Mouse (Mus musculus): ENCODE data around the gene Auts2.

The Auts2 gene

GRCm38 (mm10) chr5:131537155-131537830 is 1005.9 kb downstream of the Auts2 start:
- DNase-seq (ENCODE audit: low spot score in 2 of 2) = peak; percentile 23 to 25

- DNase-seq (ENCODE audit: low spot score in 2 of 2) = no peak
Observed at GRCm38 (mm10) chr5:131535752-131536151, 1007.4 kb downstream of the Auts2 start.

- peak in 1 of 2 experiments; percentile 50 for DNase-seq (ENCODE audit: low spot score in 2 of 2)
Observed at GRCm38 (mm10) chr5:131533815-131534214, 1009.3 kb downstream of the Auts2 start.

DNA sequence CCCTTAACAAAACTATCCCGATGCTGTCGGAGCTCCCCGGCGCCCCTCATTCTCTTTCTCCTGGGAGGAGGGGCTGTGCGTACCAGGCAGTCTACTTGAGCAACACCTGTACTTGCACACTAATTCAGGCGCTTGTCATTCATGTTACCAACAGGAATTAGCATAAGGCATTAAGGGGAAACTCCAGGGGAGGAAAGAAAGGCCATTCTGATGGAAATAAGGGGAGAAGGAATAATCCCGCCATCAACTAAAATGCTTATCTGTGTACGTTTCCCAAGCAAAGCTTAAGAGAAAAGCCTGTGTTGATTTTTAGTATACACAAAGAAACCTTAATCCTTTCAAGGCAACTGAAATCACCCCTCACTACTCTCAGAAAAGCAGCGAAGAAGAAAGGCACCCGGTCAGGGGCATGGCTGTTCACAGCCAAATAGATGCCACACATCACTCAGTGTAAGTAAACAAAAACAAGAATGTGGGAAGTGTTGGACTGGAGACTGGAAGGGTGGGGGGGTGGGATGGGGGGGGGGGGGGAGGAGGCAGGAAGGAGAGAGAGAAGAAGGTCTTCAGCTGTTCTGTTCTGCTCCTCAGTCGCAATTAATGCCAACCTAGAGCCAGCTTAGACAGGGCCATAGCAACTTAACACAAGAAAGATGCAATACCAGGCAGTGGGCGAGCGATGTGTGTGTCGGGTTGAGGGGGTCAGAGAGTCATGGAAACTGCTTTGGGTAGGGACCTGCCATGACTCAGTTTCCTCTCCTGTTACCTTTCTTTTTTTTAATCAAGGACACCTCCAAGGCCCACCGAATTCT is 1011.2 kb downstream of the Auts2 start:
- DNase-seq (ENCODE audit: low spot score in 2 of 2) = no peak

DNA sequence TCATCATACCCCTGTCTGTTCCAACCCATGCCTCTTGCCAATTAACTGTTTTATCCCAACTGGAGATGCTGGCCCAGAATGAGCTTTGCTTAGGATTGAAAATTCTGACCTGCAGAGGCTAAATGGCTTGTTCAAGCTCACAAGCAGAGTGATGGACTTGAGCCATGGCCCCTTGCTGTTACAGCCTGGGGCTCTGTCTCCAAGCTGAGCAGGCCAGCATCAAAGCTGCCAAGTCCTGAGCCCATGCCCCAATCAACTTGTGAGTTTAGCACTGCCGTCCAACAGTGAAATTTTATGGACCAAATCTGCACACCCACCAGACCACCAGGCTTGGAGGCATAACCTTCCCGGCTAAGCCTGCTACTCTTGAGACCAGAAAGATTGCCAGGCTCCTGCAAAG is 1012.3 kb downstream of the Auts2 start:
- DNase-seq (ENCODE audit: low spot score in 2 of 2) = no peak

DNA sequence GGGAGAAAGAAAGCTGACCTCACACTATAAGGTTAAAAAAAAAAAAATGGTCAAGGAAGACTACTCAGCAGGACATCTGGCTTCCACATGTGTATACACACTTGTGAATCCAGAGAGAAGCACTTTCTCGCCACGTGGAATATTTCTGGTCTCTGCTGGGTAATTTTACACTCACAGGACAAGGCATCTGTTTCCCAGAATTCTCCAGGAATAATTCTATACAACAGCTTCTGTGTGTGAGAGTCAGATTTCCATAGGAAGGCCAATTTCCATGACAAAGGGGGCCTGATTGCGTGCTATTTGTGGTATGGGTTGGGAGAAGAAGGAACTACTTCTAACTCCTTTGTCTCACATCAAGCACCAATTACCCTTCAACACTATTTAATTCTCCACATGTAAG is 1016.5 kb downstream of the Auts2 start:
- no peak for DNase-seq (ENCODE audit: low spot score in 2 of 2)

GRCm38 (mm10) chr5:131524900-131525465 is 1018.2 kb downstream of the Auts2 start:
- DNase-seq (ENCODE audit: low spot score in 2 of 2) = no peak

DNA sequence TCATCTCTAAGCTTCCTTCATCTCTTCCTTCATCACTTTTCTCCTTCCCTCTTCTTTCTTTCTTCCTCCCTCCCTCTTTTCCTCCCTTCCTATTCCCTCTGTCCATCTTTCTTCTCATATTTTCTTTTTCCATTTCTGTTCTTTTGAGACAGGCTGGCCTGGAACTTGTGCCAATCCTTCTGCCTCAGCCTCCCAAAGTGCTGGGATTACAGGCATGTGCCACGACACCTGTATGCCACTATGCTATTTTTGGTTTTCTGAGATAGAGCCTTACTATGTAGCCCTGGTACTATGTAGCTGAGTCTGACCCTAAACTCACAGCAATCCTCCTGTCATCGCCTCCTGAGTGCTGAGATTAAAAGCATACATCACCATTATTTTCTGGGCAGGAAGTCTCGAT is 1023.6 kb downstream of the Auts2 start:
- DNase-seq (ENCODE audit: low spot score in 2 of 2) = no peak

DNA sequence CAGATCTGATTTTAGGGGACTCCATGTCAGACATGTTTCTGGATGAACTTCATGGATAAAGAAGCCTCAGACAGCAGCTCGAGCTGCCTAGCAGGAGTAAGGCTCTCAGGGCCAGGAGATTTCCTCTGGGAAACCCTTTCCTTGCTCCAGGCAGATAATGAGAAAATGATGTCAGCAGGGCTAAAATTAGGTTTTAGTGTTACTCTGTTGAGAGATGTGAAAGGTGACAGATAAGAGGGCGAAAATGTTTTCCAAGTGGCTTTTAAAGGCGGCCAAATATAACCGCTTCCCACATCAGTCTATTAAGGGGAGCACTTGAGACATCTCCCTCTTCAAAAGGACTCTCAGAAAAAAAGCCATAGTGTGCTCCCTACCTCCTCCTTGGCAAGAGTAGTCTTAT is 1025.5 kb downstream of the Auts2 start:
- no peak for DNase-seq (ENCODE audit: low spot score in 2 of 2)

- DNase-seq (ENCODE audit: low spot score in 2 of 2) = no peak
Observed at GRCm38 (mm10) chr5:131515707-131516407, 1027.3 kb downstream of the Auts2 start.

DNA sequence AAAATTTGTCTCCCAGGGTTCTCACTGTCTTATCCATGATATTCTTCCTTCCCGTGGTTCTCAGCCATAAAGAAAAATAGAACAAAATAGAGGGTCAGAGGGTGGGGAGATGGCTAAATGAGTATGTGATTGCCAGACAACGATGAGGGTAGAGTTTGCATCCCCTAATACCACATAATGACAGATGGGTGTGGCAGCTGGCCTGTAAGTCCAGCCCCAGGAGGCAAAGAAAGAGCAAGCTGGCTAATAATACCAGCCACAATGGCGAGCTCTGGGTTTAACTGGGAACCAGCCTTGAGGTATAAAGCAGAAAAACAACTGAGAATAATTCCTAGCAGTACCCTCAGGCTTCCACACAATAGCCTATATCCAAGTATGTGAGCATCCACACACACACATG is 1029.4 kb downstream of the Auts2 start:
- no peak for DNase-seq (ENCODE audit: low spot score in 2 of 2)

DNA sequence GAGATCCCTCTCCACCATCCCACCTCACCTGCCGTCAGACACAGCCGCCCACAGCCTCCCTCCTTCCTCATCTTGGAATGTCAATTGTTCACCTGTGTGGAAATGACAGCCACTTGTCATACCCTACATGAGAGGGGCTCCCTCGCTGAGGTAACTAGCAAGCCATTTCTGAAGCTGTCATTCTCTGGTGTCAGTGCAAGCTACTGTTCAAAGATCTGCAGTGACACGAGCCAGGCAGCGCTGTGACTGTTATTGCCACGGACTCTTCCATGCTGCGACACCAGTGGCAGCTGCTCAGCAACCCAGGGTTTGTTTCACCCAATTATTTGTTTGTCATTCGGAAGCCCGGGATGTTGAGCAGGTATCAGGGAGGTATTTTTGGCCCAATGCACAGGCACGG is 1030.5 kb downstream of the Auts2 start:
- DNase-seq (ENCODE audit: low spot score in 2 of 2) = no peak

DNA sequence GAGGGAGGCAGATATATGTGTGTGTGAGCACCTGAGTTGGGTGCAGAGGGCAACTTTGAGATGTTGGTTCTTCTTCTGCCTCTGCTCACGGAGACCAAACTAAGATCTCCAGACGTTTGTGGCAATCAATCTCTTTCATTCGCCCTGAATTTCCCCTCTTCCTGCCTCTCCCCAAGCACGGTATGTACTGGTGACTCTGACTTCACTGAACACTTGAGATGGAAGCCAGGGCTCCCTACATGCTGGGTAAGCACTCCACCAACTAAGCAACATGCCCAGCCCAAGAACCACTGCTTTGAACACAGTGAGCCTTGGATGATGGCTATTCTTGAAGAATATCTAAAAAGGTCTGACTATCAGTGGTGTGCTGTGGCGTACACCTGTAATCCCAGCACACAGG is 1032.5 kb downstream of the Auts2 start:
- DNase-seq (ENCODE audit: low spot score in 2 of 2) = no peak

GRCm38 (mm10) chr5:131509315-131509714 is 1033.8 kb downstream of the Auts2 start:
- DNase-seq (ENCODE audit: low spot score in 2 of 2) = no peak

DNA sequence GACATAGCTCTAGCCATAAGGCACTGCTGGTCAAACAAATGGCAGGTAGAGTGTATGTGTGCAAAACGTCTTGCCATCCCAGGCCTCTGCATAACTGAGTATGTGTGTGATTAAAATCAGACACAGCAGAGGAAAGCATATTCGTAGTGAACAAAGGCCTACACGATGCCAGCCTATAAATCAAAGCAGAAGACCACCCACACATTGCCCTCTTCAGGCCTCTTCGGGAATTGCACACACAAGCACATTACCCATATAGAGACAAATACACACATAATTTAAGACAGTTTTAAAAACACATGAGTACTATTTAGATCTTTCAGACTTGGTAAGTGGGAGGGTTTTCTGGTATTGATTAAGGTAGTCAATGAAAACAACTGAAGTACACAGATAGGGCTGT is 1044.3 kb downstream of the Auts2 start:
- no peak for DNase-seq (ENCODE audit: low spot score in 2 of 2)

DNA sequence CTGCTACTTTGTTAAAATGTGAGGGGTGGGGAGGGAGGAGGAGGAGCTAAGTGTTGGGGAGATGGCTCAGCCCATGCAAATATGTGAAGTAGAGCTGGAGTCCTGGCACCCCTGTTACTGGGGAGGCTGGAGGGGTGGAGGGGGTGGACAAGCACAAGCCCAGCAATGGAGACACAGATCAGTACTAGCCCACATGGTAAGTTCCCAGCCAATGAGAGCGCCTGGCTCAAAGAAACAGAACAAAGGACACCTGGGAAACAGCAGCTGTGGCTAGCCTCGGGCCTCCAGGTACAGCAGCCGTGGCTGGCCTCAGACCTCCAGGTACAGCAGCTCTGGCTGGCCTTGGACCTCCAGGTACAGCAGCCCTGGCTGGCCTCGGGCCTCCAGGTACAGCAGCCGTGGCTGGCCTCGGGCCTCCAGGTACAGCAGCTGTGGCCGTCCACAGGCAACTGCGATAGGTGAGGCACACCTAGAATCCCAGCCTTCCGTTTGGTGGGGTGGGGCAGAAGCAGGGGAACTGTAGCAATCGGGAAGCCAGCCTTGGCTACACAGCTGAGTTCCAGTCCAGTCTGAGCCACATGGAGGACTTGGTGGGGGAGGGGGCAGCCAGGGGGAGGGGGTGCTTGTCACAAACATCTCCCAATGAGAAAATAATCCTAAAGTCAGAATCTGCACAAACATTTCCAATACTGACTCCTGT is 1046.5 kb downstream of the Auts2 start:
- no peak for DNase-seq (ENCODE audit: low spot score in 2 of 2)

- no peak for DNase-seq (ENCODE audit: low spot score in 2 of 2)
Observed at GRCm38 (mm10) chr5:131494564-131494963, 1048.6 kb downstream of the Auts2 start.

DNA sequence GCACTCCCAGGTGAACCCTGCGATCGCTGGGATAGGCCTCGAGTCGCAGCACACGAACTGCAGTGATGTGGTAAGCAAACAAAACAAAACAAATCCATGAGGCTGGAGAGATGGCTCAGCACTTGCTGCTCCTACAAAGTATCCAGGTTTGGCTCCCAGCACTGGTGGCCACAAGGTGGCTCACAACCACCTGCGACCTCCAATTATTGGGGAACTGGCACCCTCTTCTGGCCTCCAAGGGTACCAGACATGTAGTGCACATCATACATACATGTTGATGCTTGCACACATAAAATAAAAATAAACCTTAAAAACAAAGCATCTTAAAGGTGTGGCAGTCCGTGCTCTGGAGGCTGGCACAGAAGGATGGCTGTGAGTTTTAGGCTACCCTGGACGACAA is 1050.6 kb downstream of the Auts2 start:
- no peak for DNase-seq (ENCODE audit: low spot score in 2 of 2)

- no peak for DNase-seq (ENCODE audit: low spot score in 2 of 2)
Observed at GRCm38 (mm10) chr5:131491843-131492242, 1051.3 kb downstream of the Auts2 start.

- no peak for DNase-seq (ENCODE audit: low spot score in 2 of 2)
Observed at GRCm38 (mm10) chr5:131490811-131491210, 1052.3 kb downstream of the Auts2 start.

DNA sequence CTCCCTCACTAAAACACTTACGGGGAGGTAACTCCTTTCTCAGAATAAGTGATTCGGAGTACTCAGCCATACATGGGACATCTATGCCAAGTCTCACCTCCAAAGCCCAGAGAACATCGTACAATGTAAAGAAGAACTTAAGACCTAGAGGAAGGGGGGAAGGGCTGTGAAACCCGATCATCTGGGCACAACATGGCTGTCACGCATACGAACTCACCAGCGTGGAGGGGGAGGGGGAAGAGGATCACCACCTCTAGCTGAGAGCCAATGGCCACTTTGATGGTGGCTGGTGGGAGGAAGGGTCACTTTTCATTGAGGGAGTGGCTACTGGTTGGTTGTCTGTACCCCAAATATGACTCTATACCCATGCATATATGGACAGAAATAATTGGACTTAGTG is 1053.3 kb downstream of the Auts2 start:
- DNase-seq (ENCODE audit: low spot score in 2 of 2) = no peak

DNA sequence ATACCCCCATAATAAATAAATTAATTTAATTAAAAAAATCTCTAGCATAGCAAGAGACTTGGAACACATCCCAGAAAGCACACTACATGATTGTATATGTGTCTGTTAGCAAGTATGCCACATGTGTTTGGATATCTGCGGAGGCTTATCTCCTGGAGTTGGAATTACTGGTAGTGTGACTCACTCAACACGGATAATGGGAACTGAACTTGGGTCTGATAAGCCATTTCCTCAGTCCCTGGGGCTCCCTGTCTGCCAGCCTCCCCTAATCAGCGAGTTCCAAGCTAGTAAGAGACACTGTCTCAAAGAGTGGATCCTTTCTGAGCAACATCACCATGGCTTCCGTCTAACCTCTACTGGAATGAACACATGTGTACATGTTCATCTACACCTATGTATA is 1056.6 kb downstream of the Auts2 start:
- no peak for DNase-seq (ENCODE audit: low spot score in 2 of 2)
